Mouse (Mus musculus) gastrocnemius, adult 8-10 months (tissue): ENCODE data around the gene Gm20479. TPM values are rescaled to one million over a fixed set of nuclear protein-coding genes. Genes with fewer than 3 reads are reported as not detected.

Source experiments
- DNase-seq, 2 experiments: peaks; one replicate each; pipeline ENCODE4 v3.0.0; 2022; ENCODE audit warnings: low spot score in 2 of 2
- total RNA-seq, 4 experiments: library from RNA; stranded (reverse); gene quantifications; 2 replicates each; pipeline ENCODE4 v1.2.4; 2022

The Gm20479 gene
- total RNA-seq, 4 experiments from 2014 or later: 0.53 TPM; not detected in 3

DNA sequence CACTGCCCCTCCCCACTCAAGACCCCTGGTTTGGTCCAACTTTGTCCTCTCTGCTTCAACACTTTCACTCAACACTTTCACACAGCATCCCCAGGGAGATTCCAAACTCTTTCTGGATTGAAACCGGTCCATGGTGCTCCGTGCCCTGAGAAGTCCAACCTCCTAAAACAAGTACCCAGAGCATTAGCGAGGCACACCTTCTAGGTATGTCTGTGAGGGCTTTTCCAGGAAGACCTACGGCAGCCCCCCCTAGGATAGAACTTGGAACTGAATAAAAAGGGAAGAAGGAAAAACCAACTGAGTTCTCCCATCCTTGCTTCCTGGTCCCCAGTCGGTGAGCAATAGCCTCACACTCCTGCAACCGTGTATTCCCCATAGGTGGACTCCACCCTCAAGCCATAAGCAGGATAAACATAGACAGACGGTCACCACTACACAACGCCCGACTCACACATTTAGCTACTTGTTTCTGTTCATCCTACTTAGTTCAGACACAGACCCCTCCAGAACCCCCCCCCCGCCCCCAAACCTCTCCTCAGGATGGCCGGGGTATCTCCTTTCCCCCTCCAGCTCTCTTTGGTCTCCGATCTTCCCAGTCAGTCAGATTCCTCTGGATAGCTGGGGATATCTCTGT lies 45.5 kb downstream of the Gm20479 start:
- DNase-seq: no peak

DNA sequence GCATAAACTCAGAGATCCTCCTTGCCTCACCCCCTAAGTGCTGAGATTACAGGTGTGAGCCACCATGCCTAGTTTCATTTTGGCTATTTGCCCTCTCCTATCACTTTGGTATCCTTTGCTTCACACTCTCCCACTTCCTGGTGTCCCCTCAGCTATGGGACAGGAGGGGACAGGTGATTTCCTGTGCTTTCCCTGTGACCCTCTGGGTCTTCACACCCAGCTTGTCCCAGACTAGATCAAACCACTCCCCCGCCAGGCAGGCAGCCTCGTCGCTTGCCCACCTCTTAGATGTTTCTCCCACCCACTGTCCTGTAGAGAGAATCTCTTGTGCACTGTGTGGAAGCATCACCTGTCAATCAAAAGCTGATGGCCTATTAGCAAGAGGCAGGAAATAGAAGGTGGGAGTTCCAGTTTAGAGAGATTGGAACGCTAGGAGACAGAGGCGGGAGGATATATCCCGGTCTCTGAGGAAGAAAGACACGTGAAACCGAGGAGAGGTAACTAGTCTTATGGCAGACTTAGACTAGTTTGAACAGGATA lies 46.2 kb downstream of the Gm20479 start:
- DNase-seq: no peak

DNA sequence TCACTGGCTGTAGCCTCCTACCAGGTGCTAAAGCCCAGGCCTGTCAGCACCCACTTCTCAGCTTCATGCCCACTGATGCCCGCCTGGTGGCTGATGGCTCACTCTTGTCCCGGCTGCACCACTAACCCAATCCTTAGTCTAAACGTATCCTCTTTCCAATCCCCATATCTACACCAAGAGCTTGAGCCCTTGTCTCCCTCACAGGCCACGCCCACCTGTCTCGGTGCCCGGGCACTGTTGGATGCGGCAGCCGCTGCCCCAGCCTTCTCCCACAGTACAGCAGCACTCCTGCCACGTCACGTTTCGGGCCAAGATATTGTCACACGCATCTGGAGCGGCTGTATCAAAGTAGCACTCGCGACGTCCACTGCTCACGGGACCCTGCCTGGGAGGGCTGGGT lies 46.9 kb downstream of the Gm20479 start:
- no peak for DNase-seq

DNA sequence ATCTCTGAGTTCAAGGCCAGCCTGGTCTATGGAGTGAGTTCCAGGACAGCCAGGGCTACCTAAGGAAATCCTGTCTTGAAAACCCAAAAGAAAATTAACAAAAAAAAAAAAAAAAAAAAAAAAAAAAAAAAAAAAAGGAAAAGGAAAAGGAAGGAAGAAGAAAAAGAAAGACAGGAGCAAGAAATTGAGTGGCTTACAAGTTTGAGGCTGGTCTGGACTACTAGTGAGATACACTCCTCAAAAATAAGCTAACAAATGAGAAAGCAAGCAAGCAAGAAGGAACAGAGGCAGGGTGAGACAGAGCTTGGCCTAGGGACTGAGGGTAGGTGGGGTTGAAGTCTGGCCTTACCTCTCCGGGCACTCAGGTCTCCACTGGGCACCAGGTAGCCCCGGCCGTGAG lies 47.4 kb downstream of the Gm20479 start:
- DNase-seq: no peak

DNA sequence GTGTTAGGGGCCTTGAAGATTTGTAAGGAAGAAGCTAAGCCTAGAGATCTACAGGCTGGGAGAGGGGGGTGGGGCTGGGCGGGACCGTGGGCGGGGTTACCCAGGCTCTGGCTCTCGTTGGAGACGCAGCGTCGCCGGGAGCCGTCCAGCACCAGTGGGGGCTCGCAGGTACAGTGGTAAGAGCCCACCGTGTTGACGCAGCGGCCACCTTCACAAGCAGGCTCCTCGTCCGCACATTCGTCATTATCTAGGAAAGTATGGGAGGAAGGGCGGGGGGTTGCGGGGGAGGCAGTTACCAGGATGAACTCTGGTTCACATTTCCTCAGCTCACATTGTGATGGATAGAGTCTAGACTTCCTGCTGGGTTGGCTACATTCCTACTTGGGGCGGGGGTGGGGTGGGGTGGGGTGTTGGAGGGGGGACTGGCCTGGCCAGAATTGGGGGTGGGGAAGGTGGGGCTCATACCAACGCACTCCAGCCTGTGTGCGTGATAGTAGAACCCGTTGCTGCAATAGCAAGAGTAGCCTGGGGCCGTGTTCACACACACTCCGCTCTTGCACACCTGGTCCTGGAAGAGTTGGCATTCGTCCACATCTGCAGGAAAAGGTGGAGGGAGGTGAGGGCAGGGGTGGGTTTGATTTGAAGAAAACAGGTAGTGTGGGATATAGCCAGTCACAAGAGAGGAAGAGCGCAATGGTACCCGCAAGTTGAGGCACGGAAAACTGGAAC lies 48.2 kb downstream of the Gm20479 start:
- no peak for DNase-seq

DNA sequence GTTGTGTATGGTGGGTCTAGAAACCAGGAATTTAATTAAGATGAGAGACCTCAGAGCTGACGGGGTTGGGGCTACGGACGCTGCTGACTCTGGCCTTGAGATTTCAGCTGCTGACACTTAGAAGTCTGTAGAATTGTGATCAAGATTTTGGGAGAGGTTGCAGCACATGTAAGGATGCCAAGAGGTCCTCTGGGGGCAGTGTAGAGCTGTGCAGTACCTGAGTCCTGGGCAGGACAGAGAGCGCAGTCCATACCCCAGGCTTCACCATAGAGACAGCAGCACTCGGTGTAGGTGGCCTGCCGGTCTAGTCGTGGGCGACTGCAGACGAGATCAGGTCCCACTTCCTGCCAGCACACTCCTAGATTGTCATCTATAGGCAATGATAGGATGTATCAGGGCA lies 49.7 kb downstream of the Gm20479 start:
- DNase-seq: no peak

DNA sequence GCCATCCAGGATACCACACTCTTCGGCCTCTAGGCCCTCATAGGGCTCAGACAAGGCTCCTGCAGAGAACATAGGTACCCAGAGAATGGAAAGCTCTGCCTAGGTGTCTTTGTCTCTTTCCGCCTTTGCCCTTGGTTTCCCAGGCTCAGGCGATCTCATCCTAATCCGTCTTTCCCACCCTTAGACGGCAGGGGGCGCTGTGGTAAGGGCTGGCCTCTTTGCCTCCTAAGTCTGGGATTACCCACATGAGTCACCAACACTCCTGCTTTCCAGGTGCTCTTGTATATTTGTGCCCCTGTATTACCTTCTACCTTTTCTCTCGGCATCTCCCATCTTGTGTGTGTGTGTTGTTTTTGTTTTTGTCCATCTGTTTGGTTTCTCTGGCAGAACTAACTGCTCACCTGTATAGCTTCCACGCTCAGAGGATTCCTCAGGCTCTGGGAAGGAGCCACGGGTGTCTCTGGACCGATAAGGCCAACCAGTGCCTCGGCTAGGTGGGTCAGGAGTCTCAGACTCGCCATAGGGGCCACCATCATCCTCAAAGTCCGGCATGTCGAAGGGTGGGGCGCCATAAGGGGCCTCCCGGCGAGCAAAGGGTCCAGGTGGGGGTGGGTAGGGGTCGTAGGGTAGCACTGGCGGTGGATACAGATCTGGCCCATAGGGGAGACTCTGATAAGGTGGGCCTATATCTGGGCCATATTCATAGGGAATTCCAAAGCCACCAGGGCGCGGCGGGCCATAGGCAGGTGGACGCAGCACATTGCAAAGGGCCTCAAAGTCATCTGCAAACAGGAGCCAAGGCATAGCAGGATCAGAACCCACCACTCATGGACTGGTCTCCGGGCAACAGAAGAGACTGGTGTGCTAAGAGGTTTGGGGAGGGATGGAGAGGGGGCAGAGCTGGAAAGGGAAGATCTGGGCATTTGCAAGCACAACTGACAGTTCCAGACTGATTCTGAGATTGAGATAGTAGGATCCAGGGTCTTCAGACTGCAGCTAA lies 50.8 kb downstream of the Gm20479 start:
- DNase-seq: no peak

DNA sequence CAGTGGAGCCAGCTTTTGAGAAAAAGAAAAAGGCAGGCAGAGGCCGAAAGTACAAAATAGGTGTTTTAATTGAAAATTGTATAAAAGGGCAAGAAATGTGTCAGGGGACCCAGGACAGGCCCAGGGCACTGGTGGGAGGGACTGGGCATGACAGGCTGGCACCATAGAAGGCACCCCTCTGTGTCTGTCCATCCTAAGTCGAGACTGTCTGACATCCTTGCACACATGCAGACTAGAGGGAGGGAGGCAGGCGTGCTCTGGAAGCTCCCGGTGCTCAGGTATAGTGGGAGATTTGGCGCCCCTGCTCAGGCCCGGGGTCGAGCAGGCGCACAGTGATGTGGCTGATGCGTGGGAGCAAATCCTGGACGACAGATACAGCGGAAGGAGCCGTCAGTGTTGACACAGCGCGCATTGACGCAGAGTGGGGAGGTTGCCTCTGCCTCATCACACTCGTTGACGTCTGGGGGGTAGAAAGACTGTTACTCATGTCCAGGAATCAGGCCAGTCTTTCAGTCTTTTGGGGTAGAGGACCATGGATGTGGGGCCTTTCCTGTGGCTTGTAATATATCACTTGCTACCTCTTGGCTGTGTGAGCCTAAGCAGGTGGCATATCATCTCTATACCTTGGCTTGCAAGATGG lies 52.0 kb downstream of the Gm20479 start:
- no peak for DNase-seq

Other genes starting within 250 kb of the Gm20479 start
- 1 to 10 TPM in 2 of 4 experiments, under 1 TPM in 2; 0.34 to 1.2 (median 0.77) TPM for gene Cyp2f2, start 237.5 kb downstream of the Gm20479 start, total RNA-seq
- not detected for gene Cyp2t4, start 203.7 kb downstream of the Gm20479 start, total RNA-seq
- gene Egln2, start 190.6 kb downstream of the Gm20479 start, total RNA-seq: 100 to 1,000 TPM; 119 to 120 (median 119) TPM
- gene Rab4b, start 178.5 kb downstream of the Gm20479 start, total RNA-seq: 1 to 10 TPM; 4.3 to 5.8 (median 4.7) TPM
- gene Gm21983, start 176.3 kb downstream of the Gm20479 start, total RNA-seq: not detected
- under 1 TPM in 1 of 4 experiments, not detected in 3; 0.75 TPM for gene Mia, start 176.3 kb downstream of the Gm20479 start, total RNA-seq
- 10 to 100 TPM; 13.2 to 20.5 (median 15.1) TPM for gene BC024978, start 161.6 kb downstream of the Gm20479 start, total RNA-seq
- gene Snrpa, start 161.1 kb downstream of the Gm20479 start, total RNA-seq: 10 to 100 TPM; 27.9 to 32.9 (median 31.6) TPM
- 1 to 10 TPM; 3.5 to 4.6 (median 3.7) TPM for gene Itpkc, start 128.8 kb downstream of the Gm20479 start, total RNA-seq
- 1 to 10 TPM; 2.6 to 3.3 (median 3.0) TPM for gene Coq8b, start 124.4 kb downstream of the Gm20479 start, total RNA-seq
- gene Numbl, start 99.0 kb downstream of the Gm20479 start, total RNA-seq: 1 to 10 TPM; 1.5 to 3.4 (median 2.2) TPM
- gene Ltbp4, start 19.7 kb downstream of the Gm20479 start, total RNA-seq: 10 to 100 TPM; 33.6 to 50.3 (median 43.1) TPM
- gene Shkbp1, start 1.4 kb downstream of the Gm20479 start, total RNA-seq: 1 to 10 TPM; 1.8 to 3.9 (median 2.7) TPM
- not detected for gene Sptbn4, start 90.3 kb upstream of the Gm20479 start, total RNA-seq
- gene Blvrb, start 90.6 kb upstream of the Gm20479 start, total RNA-seq: 10 to 100 TPM in 3 of 4 experiments, 1 to 10 TPM in 1; 9.9 to 14.4 (median 11.3) TPM
- 1 to 10 TPM; 3.8 to 5.3 (median 4.3) TPM for gene Sertad3, start 116.3 kb upstream of the Gm20479 start, total RNA-seq
- 1 to 10 TPM; 6.5 to 9.8 (median 8.8) TPM for gene Sertad1, start 129.5 kb upstream of the Gm20479 start, total RNA-seq
- 1 to 10 TPM; 2.3 to 7.7 (median 5.7) TPM for gene Prx, start 141.9 kb upstream of the Gm20479 start, total RNA-seq
- under 1 TPM in 1 of 4 experiments, not detected in 3; 0.11 TPM for gene Hipk4, start 165.8 kb upstream of the Gm20479 start, total RNA-seq
- 10 to 100 TPM; 14.0 to 15.3 (median 14.9) TPM for gene Pld3, start 195.8 kb upstream of the Gm20479 start, total RNA-seq
- 100 to 1,000 TPM; 118 to 123 (median 121) TPM for gene 2310022A10Rik, start 195.8 kb upstream of the Gm20479 start, total RNA-seq
- 100 to 1,000 TPM; 178 to 228 (median 207) TPM for gene Akt2, start 234.1 kb upstream of the Gm20479 start, total RNA-seq